In the genomic region with DNA sequence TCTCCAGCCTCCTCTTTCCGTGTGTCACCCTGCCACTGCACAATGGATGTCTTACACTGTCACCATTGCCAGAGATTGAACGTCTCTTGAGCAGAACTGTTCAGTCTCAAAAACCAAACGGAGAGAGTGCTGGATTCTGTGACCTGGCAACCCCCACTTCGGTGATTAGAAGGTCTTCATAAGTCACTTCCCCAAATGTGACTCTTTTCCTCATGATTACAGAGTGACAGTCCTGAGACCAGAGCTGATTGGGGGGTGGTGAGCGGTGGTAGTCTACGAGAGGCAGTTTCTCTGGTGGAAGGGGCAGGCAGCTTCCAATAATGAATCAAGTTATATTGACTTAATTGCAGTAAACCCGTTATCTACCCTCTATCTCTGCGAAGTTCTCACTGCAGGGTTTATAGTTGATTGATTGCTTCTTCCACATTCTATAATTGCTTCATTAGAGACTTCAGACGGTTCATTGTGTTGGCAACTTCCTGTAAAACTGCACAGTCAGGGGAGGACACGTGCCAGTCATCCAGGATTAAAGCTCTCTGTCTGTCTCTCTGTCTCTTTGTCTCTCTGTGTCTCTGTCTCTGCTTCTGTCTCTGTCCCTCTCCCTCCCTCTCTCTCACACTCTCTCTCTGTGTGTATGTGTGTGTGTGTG, we compare ENCODE assay signal across 22 mouse cellular contexts.
DNase-seq lines count a peak whose midpoint lies in the region; ATAC-seq and TF ChIP-seq lines count a peak whose summit lies in the region.
"Had no signal": no experiment of that assay in that cellular context is flagged by ENCODE, and none has a peak within 500 bp of the region (broad histone marks: within the 10 kb centered on the region; RNA-seq: fewer than 3 reads in every experiment).

No protein-coding gene starts in this region.

- 41% methylated on average over 10 of the region's 10 CpGs for WGBS in forebrain, embryonic 16.5 days
- WGBS in forebrain, postnatal 0 days = 42% methylated on average over 10 of the region's 10 CpGs

- no peak overlapping the region for H3K27ac ChIP-seq in forebrain, embryonic 16.5 days (ENCODE audit: low read length)
- no peak overlapping the region for H3K27ac ChIP-seq in forebrain, postnatal 0 days (ENCODE audit: low read depth, low read length)
- H3K27ac ChIP-seq in MEL (ENCODE audit: control insufficient read depth, low read depth, low read length) = no peak overlapping the region
- H3K27ac ChIP-seq: embryonic facial prominence, embryonic 13.5 days; forebrain, embryonic 13.5 days; heart, adult 2 months; heart, embryonic 15.5 days; hindbrain, embryonic 10.5 days; intestine, embryonic 15.5 days had no signal

- H3K9me3 ChIP-seq in forebrain, embryonic 16.5 days (ENCODE audit: control insufficient read depth, low read length) = no peaks in the 10 kb centered on the region
- no peaks in the 10 kb centered on the region for H3K9me3 ChIP-seq in forebrain, postnatal 0 days (ENCODE audit: low read length)
- H3K9me3 ChIP-seq in MEL (replicated peaks; ENCODE audit: insufficient read depth, low read length) = no peaks in the 10 kb centered on the region
- H3K9me3 ChIP-seq: embryonic facial prominence, embryonic 13.5 days; forebrain, embryonic 13.5 days; heart, embryonic 15.5 days; hindbrain, embryonic 10.5 days; intestine, embryonic 15.5 days had no signal

- H3K36me3 ChIP-seq in forebrain, embryonic 16.5 days (ENCODE audit: control insufficient read depth, insufficient read depth) = no peaks in the 10 kb centered on the region
- H3K36me3 ChIP-seq in forebrain, postnatal 0 days (ENCODE audit: insufficient read depth) = no peaks in the 10 kb centered on the region
- no peaks in the 10 kb centered on the region for H3K36me3 ChIP-seq in MEL (ENCODE audit: control insufficient read depth in 1 of 2, insufficient read depth in 2 of 2, low read length in 2 of 2)
- H3K36me3 ChIP-seq: embryonic facial prominence, embryonic 13.5 days; heart, embryonic 15.5 days; hindbrain, embryonic 10.5 days; intestine, embryonic 15.5 days had no signal

- no peak for TF ChIP-seq POLR2A in MEL (IDR thresholded peaks at IDR 0.05; ENCODE audit: control insufficient read depth in 1 of 2, insufficient read depth in 1 of 2, low read depth in 1 of 2, low read length in 2 of 2, poor library complexity in 1 of 2)

- no peaks in the 10 kb centered on the region for H3K27me3 ChIP-seq in forebrain, embryonic 16.5 days (replicated peaks; ENCODE audit: control insufficient read depth, insufficient read depth, low read length)
- H3K27me3 ChIP-seq in forebrain, postnatal 0 days (ENCODE audit: insufficient read depth, low read length) = no peaks in the 10 kb centered on the region
- no peaks in the 10 kb centered on the region for H3K27me3 ChIP-seq in MEL (ENCODE audit: control insufficient read depth in 1 of 2, insufficient read depth in 2 of 2, low read length in 2 of 2)
- H3K27me3 ChIP-seq: embryonic facial prominence, embryonic 13.5 days; forebrain, embryonic 13.5 days; heart, embryonic 15.5 days; intestine, embryonic 15.5 days had no signal

- H3K4me2 ChIP-seq in forebrain, embryonic 16.5 days (ENCODE audit: low read length) = no peak overlapping the region
- H3K4me2 ChIP-seq in forebrain, postnatal 0 days (ENCODE audit: low read depth) = no peak overlapping the region
- H3K4me2 ChIP-seq: embryonic facial prominence, embryonic 13.5 days; forebrain, embryonic 13.5 days; heart, embryonic 11.5 days; heart, embryonic 15.5 days; intestine, embryonic 15.5 days had no signal

- no peaks in the 10 kb centered on the region for H3K79me2 ChIP-seq in MEL (ENCODE audit: control insufficient read depth, insufficient read depth, low read length, poor library complexity)

- DNase-seq in forebrain, postnatal 0 days = no peak
- DNase-seq in MEL (ENCODE audit: low read depth, low spot score) = peak; percentile 36
- DNase-seq in adrenal gland, adult 2 months = no peak
- DNase-seq in right cerebral cortex, postnatal 10 days (ENCODE audit: low spot score in 2 of 2) = no peak
- DNase-seq in layer of hippocampus, adult 8-10 months (ENCODE audit: low spot score in 2 of 2) = no peak
- DNase-seq: adrenal gland, adult 8-10 months; adrenal gland, postnatal 36 days; cerebellum, adult 11-12 months; cerebellum, adult 9-10 months; cerebellum, postnatal 25 days; gastrocnemius, postnatal 10 days; heart, adult 2 months; heart, postnatal 14 days had no signal

- no peak for TF ChIP-seq EP300 in MEL (IDR thresholded peaks at IDR 0.05; ENCODE audit: low read depth in 1 of 2, low read length in 2 of 2)

- H3K4me3 ChIP-seq in forebrain, embryonic 16.5 days (replicated peaks; ENCODE audit: low read length) = no peak overlapping the region
- no peak overlapping the region for H3K4me3 ChIP-seq in forebrain, postnatal 0 days (ENCODE audit: low read depth, low read length)
- no peak overlapping the region for H3K4me3 ChIP-seq in MEL (ENCODE audit: control insufficient read depth in 1 of 2, insufficient read depth in 1 of 2, low read depth in 2 of 2, low read length in 2 of 2)
- H3K4me3 ChIP-seq: embryonic facial prominence, embryonic 13.5 days; forebrain, embryonic 13.5 days; heart, adult 2 months; heart, embryonic 15.5 days; hindbrain, embryonic 10.5 days; intestine, embryonic 15.5 days had no signal

- TF ChIP-seq CTCF in forebrain, postnatal 0 days (IDR thresholded peaks at IDR 0.05; ENCODE audit: low read depth) = no peak
- TF ChIP-seq CTCF in MEL (IDR thresholded peaks at IDR 0.05 in 2 of 3, conservative IDR thresholded peaks at IDR 0.05 in 1 of 3; ENCODE audit: control insufficient read depth in 1 of 3, insufficient read depth in 1 of 3, low read depth in 2 of 3, low read length in 3 of 3, poor library complexity in 1 of 3, severe bottlenecking in 1 of 3) = no peak

- no peaks in the 10 kb centered on the region for H3K4me1 ChIP-seq in forebrain, embryonic 16.5 days (replicated peaks; ENCODE audit: control insufficient read depth, insufficient read depth, low read length)
- no peaks in the 10 kb centered on the region for H3K4me1 ChIP-seq in forebrain, postnatal 0 days (ENCODE audit: insufficient read depth)
- peaks cover 0 to 6% of the 10 kb centered on the region in 2 experiments; a peak in 2 of 4 replicates for H3K4me1 ChIP-seq in MEL (ENCODE audit: control insufficient read depth in 1 of 2, insufficient read depth in 2 of 2, low read length in 2 of 2)
- H3K4me1 ChIP-seq: embryonic facial prominence, embryonic 13.5 days; forebrain, embryonic 13.5 days; heart, embryonic 15.5 days; hindbrain, embryonic 10.5 days; intestine, embryonic 15.5 days had no signal

- TF ChIP-seq RAD21 in MEL (IDR thresholded peaks at IDR 0.05; ENCODE audit: low read depth, low read length) = no peak

- ATAC-seq in forebrain, embryonic 16.5 days = 0 out of 2 replicates have a peak, but pooled peaks have one; percentile 36
- ATAC-seq in forebrain, postnatal 0 days = no peak
- peak; percentile 80 for ATAC-seq in common myeloid progenitor, adult 5-6 weeks (replicated peaks; ENCODE audit: low read depth, poor library complexity, severe bottlenecking)
- ATAC-seq in megakaryocyte, adult 5-6 weeks (ENCODE audit: poor library complexity, severe bottlenecking) = peak; percentile 81
- ATAC-seq: forebrain, embryonic 13.5 days; intestine, embryonic 15.5 days had no signal

- H3K9ac ChIP-seq in forebrain, embryonic 16.5 days (replicated peaks; ENCODE audit: low read depth, low read length) = no peak overlapping the region
- H3K9ac ChIP-seq in forebrain, postnatal 0 days = no peak overlapping the region
- H3K9ac ChIP-seq in MEL (ENCODE audit: control insufficient read depth, low read depth, low read length, poor library complexity, severe bottlenecking) = no peak overlapping the region
- H3K9ac ChIP-seq: embryonic facial prominence, embryonic 13.5 days; forebrain, embryonic 13.5 days; heart, embryonic 15.5 days; intestine, embryonic 15.5 days had no signal

TF ChIP-seq in MEL, 35 proteins besides CTCF, POLR2A, EP300 and RAD21:
- TF ChIP-seq POLR2AphosphoS2 (IDR thresholded peaks at IDR 0.05; ENCODE audit: low read length) (no peak), MXI1 (IDR thresholded peaks at IDR 0.05; ENCODE audit: low read depth, low read length) (no peak), CHD2 (IDR thresholded peaks at IDR 0.05; ENCODE audit: low read length) (no peak), KAT2A (conservative IDR thresholded peaks at IDR 0.05; ENCODE audit: low read depth, low read length) (no peak), SMC3 (IDR thresholded peaks at IDR 0.05; ENCODE audit: low read depth, low read length) (no peak), MAFK (IDR thresholded peaks at IDR 0.05; ENCODE audit: borderline replicate concordance, low read depth, low read length) (no peak), ZC3H11A (IDR thresholded peaks at IDR 0.05; ENCODE audit: low read depth, low read length) (no peak), USF2 (IDR thresholded peaks at IDR 0.05; ENCODE audit: borderline replicate concordance in 1 of 2, insufficient read depth in 1 of 2, low read depth in 1 of 2, low read length in 2 of 2) (no peak), MYC (IDR thresholded peaks at IDR 0.05; ENCODE audit: low read depth, low read length) (no peak), ELF1 (IDR thresholded peaks at IDR 0.05; ENCODE audit: low read depth, low read length) (no peak), NRF1 (IDR thresholded peaks at IDR 0.05; ENCODE audit: insufficient read depth, low read depth, low read length, poor library complexity, severe bottlenecking) (no peak), NELFE (IDR thresholded peaks at IDR 0.05; ENCODE audit: low read depth, low read length) (no peak), UBTF (IDR thresholded peaks at IDR 0.05; ENCODE audit: borderline replicate concordance, insufficient read depth, low read depth, low read length) (no peak), MAZ (IDR thresholded peaks at IDR 0.05; ENCODE audit: low read depth, low read length) (no peak), MYB (IDR thresholded peaks at IDR 0.05; ENCODE audit: low read depth, low read length) (no peak), JUND (IDR thresholded peaks at IDR 0.05; ENCODE audit: low read depth, low read length) (no peak), HCFC1 (IDR thresholded peaks at IDR 0.05; ENCODE audit: low read depth, low read length) (no peak), TBP (IDR thresholded peaks at IDR 0.05; ENCODE audit: low read depth, low read length) (no peak), E2F4 (IDR thresholded peaks at IDR 0.05; ENCODE audit: borderline replicate concordance, low read depth, low read length) (no peak), CHD1 (IDR thresholded peaks at IDR 0.05; ENCODE audit: low read depth, low read length) (no peak)
